Mouse (Mus musculus) kidney, adult 2 months (tissue): ENCODE data around the gene Me3.

Experiments used
- CTCF ChIP-seq: fragments of 200-500 bp; conservative IDR thresholded peaks from 2 replicates; pipeline ENCODE4 v1.5.1; 2011; ENCODE audit warnings: low read depth, mild to moderate bottlenecking, control low read depth, low read length, moderate library complexity, mixed read lengths; ENCODE audit not compliant: insufficient read depth, insufficient read length
- POLR2A ChIP-seq: fragments of 200-500 bp; IDR thresholded peaks from one replicate; pipeline ENCODE4 v1.6.1; 2011; ENCODE audit warnings: low read depth, low read length, control low read depth

- TF ChIP-seq CTCF (no peak), POLR2A (no peak)
Measured at GRCm38 (mm10) chr7:89903442-89904343, 271.5 kb downstream of the Me3 start, which contains the start of gene Ccdc81.
